Mouse (Mus musculus) Patski (cell line): ENCODE results near the gene Spib. TPM values are rescaled to one million over a fixed set of nuclear protein-coding genes. Genes with fewer than 3 reads are reported as not detected.
A peak's percentile ranks its signal among the peaks of the same experiment; 100 is the strongest.

Experiments
- ATAC-seq: fragments of 100-300 bp; one replicate; pipeline ENCODE4 v1.8.0; 2021
- CTCF ChIA-PET: fragments of 350-600 bp; sonication (Branson Sonifier 250); formaldehyde crosslinking; loops from one replicate; lab custom pipeline; 2022; ENCODE audit warnings: inconsistent platforms; lab: Charles Lee
- POLR2A ChIA-PET: fragments of 350-600 bp; sonication (Branson Sonifier 250); formaldehyde crosslinking; loops from one replicate; lab custom pipeline; 2022; ENCODE audit warnings: antibody characterized with exemption, inconsistent platforms; lab: Charles Lee
- DNase-seq: peaks from one replicate; pipeline ENCODE4 v3.0.0-alpha.2; 2011; ENCODE audit warnings: low read depth, low spot score
- H3K27me3 ChIP-seq: fragments of 371-371 bp; one replicate; pipeline ENCODE4 v1.5.1; 2021
- CTCF ChIP-seq: fragments of 100-300 bp; IDR thresholded peaks from one replicate; pipeline ENCODE4 v1.5.1; 2021
- in situ Hi-C: fragments of 300-500 bp; cut with MboI; formaldehyde crosslinking; loops from 3 replicates; pipeline ENCODE4 v1.11.1; 2018; ENCODE audit warnings: low pct_unique_long_range_greater_than_20kb, mixed read lengths
- polyA plus RNA-seq: library from polyadenylated mRNA; unstranded; gene quantifications from one replicate; pipeline ENCODE4 v1.2.3, GENCODE M21; 2021

The Spib gene
- polyA plus RNA-seq, 1 experiment from 2014 or later, result 0.14 TPM

- H3K27me3 ChIP-seq, result no peaks in the 10 kb centered on the region
- no peak for TF ChIP-seq CTCF
- DNase-seq (no peak), ATAC-seq (no peak)
- ChIA-PET POLR2A (no interaction called here), CTCF (interaction anchor here (1.0 to 1.2 kb wide), 3 partner anchors 10 to 34 kb away, joined by 3 read pairs; partner anchors contain the start of gene Pold1)
- in situ Hi-C loops, result no loop called here
Observed at GRCm38 (mm10) chr7:44529518-44529917, 2.4 kb downstream of the Spib start.

GRCm38 (mm10) chr7:44527483-44528398 lies 4.1 kb downstream of the Spib start:
- ChIA-PET POLR2A (no interaction called here), CTCF (interaction anchor here (0.8 to 3.0 kb wide), 9 partner anchors 9 to 43 kb away, joined by 3 to 27 read pairs (median 5); partner anchors contain the start of genes Nr1h2 and Pold1)
- TF ChIP-seq CTCF, result no peak
- no peaks in the 10 kb centered on the region for H3K27me3 ChIP-seq
- DNase-seq (no peak), ATAC-seq (no peak)
- in situ Hi-C loops, result no loop called here

- TF ChIP-seq CTCF, result no peak
- DNase-seq (no peak), ATAC-seq (no peak)
- POLR2A ChIA-PET, result no interaction called here
- H3K27me3 ChIP-seq, result no peaks in the 10 kb centered on the region
- in situ Hi-C loops, result no loop called here
- CTCF ChIA-PET, result interaction anchor here (0.8 to 3.0 kb wide), 8 partner anchors 7 to 41 kb away, joined by 3 to 27 read pairs (median 6); partner anchors contain the start of genes Nr1h2 and Pold1
Observed at GRCm38 (mm10) chr7:44526414-44527154, 5.3 kb downstream of the Spib start.

- POLR2A ChIA-PET, result interaction anchor here (0.7 kb wide), 1 partner anchor 24 kb away, joined by 4 read pairs; the partner anchor contains the start of gene Pold1
- no peaks in the 10 kb centered on the region for H3K27me3 ChIP-seq
- DNase-seq (no peak), ATAC-seq (peak; percentile 33)
- TF ChIP-seq CTCF, result no peak
- CTCF ChIA-PET, result interaction anchor here (1.0 to 3.0 kb wide), 2 partner anchors 23 kb away, joined by 3 to 27 read pairs; partner anchors contain the start of gene Pold1
- in situ Hi-C loops, result no loop called here
Observed at GRCm38 (mm10) chr7:44525126-44525832, 6.6 kb downstream of the Spib start.

GRCm38 (mm10) chr7:44524502-44524901 lies 7.4 kb downstream of the Spib start, which contains the start of gene Mybpc2:
TSS of gene Mybpc2 (minus strand) at chr7:44524656.
- no peak for ATAC-seq
- CTCF ChIA-PET, result no interaction called here
- no peak for DNase-seq
- in situ Hi-C loops, result loop anchor here (5.0 kb wide), 1 partner anchor 118 kb away; no protein-coding TSS in a partner anchor
- TF ChIP-seq CTCF, result no peak
- no peaks in the 10 kb centered on the region for H3K27me3 ChIP-seq
- POLR2A ChIA-PET, result no interaction called here

- ChIA-PET CTCF (no interaction called here), POLR2A (interaction anchor here (1.8 kb wide), 1 partner anchor 13 kb away, joined by 4 read pairs; no protein-coding TSS in a partner anchor)
- ATAC-seq (no peak), DNase-seq (no peak)
- no peaks in the 10 kb centered on the region for H3K27me3 ChIP-seq
- in situ Hi-C loops, result loop anchor here (5.0 kb wide), 1 partner anchor 119 kb away; no protein-coding TSS in a partner anchor
- TF ChIP-seq CTCF, result no peak
Observed at GRCm38 (mm10) chr7:44523056-44523455, 8.8 kb downstream of the Spib start.

GRCm38 (mm10) chr7:44521710-44522109 lies 10.2 kb downstream of the Spib start:
- POLR2A ChIA-PET, result interaction anchor here (0.8 to 1.8 kb wide), 2 partner anchors 14 to 29 kb away, joined by 3 to 4 read pairs; no protein-coding TSS in a partner anchor

GRCm38 (mm10) chr7:44520990-44521389 lies 10.9 kb downstream of the Spib start:
- POLR2A ChIA-PET, result interaction anchor here (0.8 kb wide), 1 partner anchor 30 kb away, joined by 3 read pairs; no protein-coding TSS in a partner anchor
- peaks cover 5% of the 10 kb centered on the region for H3K27me3 ChIP-seq
- in situ Hi-C loops, result loop anchor here (5.0 kb wide), 1 partner anchor 121 kb away; no protein-coding TSS in a partner anchor
- DNase-seq, result no peak
- CTCF ChIA-PET, result interaction anchor here (1.0 to 1.5 kb wide), 8 partner anchors 8 to 39 kb away, joined by 3 to 12 read pairs (median 6); partner anchors contain the start of genes Emc10, Fam71e1 and Pold1
- ATAC-seq, result no peak
- TF ChIP-seq CTCF, result no peak

More at GRCm38 (mm10) chr7:44521710-44522109, 10.2 kb downstream of the Spib start:
- DNase-seq (no peak), ATAC-seq (peak; percentile 53)
- CTCF ChIA-PET, result interaction anchor here (0.6 to 1.5 kb wide), 15 partner anchors 9 to 171 kb away, joined by 3 to 12 read pairs (median 4); partner anchors contain the start of genes Emc10, Fam71e1 and Pold1
- H3K27me3 ChIP-seq, result no peaks in the 10 kb centered on the region
- TF ChIP-seq CTCF, result peak; percentile 88
- in situ Hi-C loops, result loop anchor here (5.0 kb wide), 1 partner anchor 121 kb away; no protein-coding TSS in a partner anchor
